Mouse (Mus musculus) c-Kit-positive CD71-positive TER-119-negative erythroid progenitor cells, embryonic 14.5 days (primary cell): ENCODE measurements at regions not wholly inside any gene's neighbourhood (a gene's known extent, or its start where the extent isn't known, plus 50 kb on each side); places are given as distances from the start of the nearest gene placed in this dataset.

Source experiments
- DNase-seq: peaks from one replicate; pipeline ENCODE4 v3.0.0-alpha.2; 2013; ENCODE audit warnings: low read depth

- no peak for DNase-seq
Observed at GRCm38 (mm10) chr8:114052426-114052825, 80.9 kb upstream of the Nudt7 start.

GRCm38 (mm10) chr8:114063566-114063965 is 69.8 kb upstream of the Nudt7 start:
- no peak for DNase-seq

- DNase-seq: no peak
Observed at GRCm38 (mm10) chr8:114072330-114072729, 61.0 kb upstream of the Nudt7 start.

- peak; percentile 10 for DNase-seq
Observed at GRCm38 (mm10) chr8:114074122-114074521, 59.2 kb upstream of the Nudt7 start.

GRCm38 (mm10) chr8:114076701-114077100 is 56.7 kb upstream of the Nudt7 start:
- no peak for DNase-seq

GRCm38 (mm10) chr8:114081049-114081756 is 52.2 kb upstream of the Nudt7 start:
- peak; percentile 9 for DNase-seq

GRCm38 (mm10) chr8:114081757-114082059 is 51.6 kb upstream of the Nudt7 start:
- DNase-seq: no peak
